Mouse (Mus musculus) thymus, adult 2 months (tissue): ENCODE data around the gene Spag4.

Experiments used
- CTCF ChIP-seq: fragments of 200-500 bp; IDR thresholded peaks from 2 replicates; pipeline ENCODE4 v1.5.1; 2012; ENCODE audit warnings: mild to moderate bottlenecking, control low read depth, low read length, moderate library complexity, borderline replicate concordance; ENCODE audit not compliant: control insufficient read depth, poor library complexity, insufficient read depth; ENCODE audit errors: extremely low read depth
- POLR2A ChIP-seq: fragments of 200-500 bp; IDR thresholded peaks from 2 replicates; pipeline ENCODE4 v1.6.1; 2012; ENCODE audit warnings: mild to moderate bottlenecking, low read length, control low read depth, moderate library complexity; ENCODE audit not compliant: control insufficient read depth, poor library complexity, insufficient read depth; ENCODE audit errors: extremely low read depth

- TF ChIP-seq POLR2A (no peak), CTCF (no peak)
Observed at GRCm38 (mm10) chr2:156071236-156071635, 6.3 kb downstream of the Spag4 start.
